Mouse (Mus musculus) liver, embryonic 14.5 days (tissue): ENCODE results near the gene Snrnp40. TPM values are rescaled to one million over a fixed set of nuclear protein-coding genes. Genes with fewer than 3 reads are reported as not detected.

Source experiments
- ATAC-seq: fragments of 200-750 bp; cut with Nextera tagmentation; 2 replicates; pipeline ENCODE4 v1.8.0; 2017; ENCODE audit warnings: moderate number of reproducible peaks, mild to moderate bottlenecking, moderate library complexity; ENCODE audit not compliant: insufficient read depth
- DNase-seq, 3 experiments: peaks; one replicate each; pipeline ENCODE4 v3.0.0-alpha.2; 2012 to 2013; ENCODE audit warnings: low read depth in 3 of 3, low spot score in 3 of 3
- H3K27ac ChIP-seq: fragments of 300-500 bp; sonication (generic); 2 replicates; pipeline ENCODE4 v1.5.1; 2014; ENCODE audit warnings: moderate library complexity, mild to moderate bottlenecking, control low read depth, inconsistent platforms
- H3K27me3 ChIP-seq: fragments of 300-500 bp; sonication (generic); 2 replicates; pipeline ENCODE4 v1.6.1; 2014; ENCODE audit warnings: mild to moderate bottlenecking, low read length, moderate library complexity; ENCODE audit not compliant: control insufficient read depth, insufficient read depth
- H3K36me3 ChIP-seq: fragments of 300-500 bp; sonication (generic); replicated peaks from 2 replicates; pipeline ENCODE4 v1.6.1; 2014; ENCODE audit warnings: low read depth; ENCODE audit not compliant: control insufficient read depth, insufficient read depth
- H3K4me1 ChIP-seq, 2 experiments: fragments of 200-500 bp in 1 of 2; fragments of 300-500 bp in 1 of 2; sonication (generic) in 1 of 2; replicated peaks; 2 replicates each; pipeline ENCODE4 v1.6.1; 2012 to 2014; ENCODE audit warnings: antibody characterized with exemption in 1 of 2, inconsistent platforms in 1 of 2, low read length in 1 of 2; ENCODE audit not compliant: control insufficient read depth in 2 of 2, insufficient read depth in 2 of 2
- H3K4me2 ChIP-seq: fragments of 300-500 bp; sonication (generic); 2 replicates; pipeline ENCODE4 v1.6.1; 2014; ENCODE audit warnings: low read depth, mild to moderate bottlenecking, control low read depth, moderate library complexity
- H3K4me3 ChIP-seq, 2 experiments: fragments of 200-500 bp in 1 of 2; fragments of 300-500 bp in 1 of 2; sonication (generic) in 1 of 2; 2 replicates each; pipeline ENCODE4 v1.5.1; 2012 to 2014; ENCODE audit warnings: low read depth in 2 of 2, low read length in 2 of 2, mild to moderate bottlenecking in 2 of 2, control low read depth in 1 of 2, inconsistent platforms in 1 of 2, moderate library complexity in 1 of 2; ENCODE audit not compliant: insufficient read depth in 1 of 2
- H3K9ac ChIP-seq: fragments of 300-500 bp; sonication (generic); replicated peaks from 2 replicates; pipeline ENCODE4 v1.6.1; 2014; ENCODE audit warnings: mild to moderate bottlenecking, control low read depth, moderate library complexity
- H3K9me3 ChIP-seq: fragments of 300-500 bp; sonication (generic); 2 replicates; pipeline ENCODE4 v1.6.1; 2016; ENCODE audit warnings: low read length, mixed read lengths; ENCODE audit not compliant: control insufficient read depth
- CTCF ChIP-seq: IDR thresholded peaks from 2 replicates; pipeline ENCODE4 v1.5.1; 2016; ENCODE audit warnings: antibody characterized with exemption, low read depth, control low read depth
- EP300 ChIP-seq: IDR thresholded peaks from 2 replicates; pipeline ENCODE4 v1.6.1; 2016; ENCODE audit warnings: antibody characterized with exemption, low read depth
- WGBS: fragments of 180-500 bp; shearing (Covaris S2); extraction: QIAGEN DNeasy Blood & Tissue Kit; methylation state at CpG from one replicate; pipeline ENCODE4 v1.1.7; 2014; ENCODE audit not compliant: insufficient replicate concordance; 5-methylcytosine and 5-hydroxymethylcytosine counted together
- polyA plus RNA-seq, 2 experiments: library from polyadenylated mRNA; depleted of rRNA in 1 of 2; stranded (reverse) in 1 of 2; unstranded in 1 of 2; fragments of >200 nt; fragmentation: Nextera tagmentation in 1 of 2; extraction: Ambion mirVana in 1 of 2; gene quantifications; 2 replicates each; pipeline versions ENCODE4 v1.2.1 to v1.2.3; 2012 to 2014

The Snrnp40 gene
- polyA plus RNA-seq, 2 experiments: 50.3 to 74.6 TPM

GRCm38 (mm10) chr4:130376675-130377074, 16.7 kb downstream of the Snrnp40 start:
- H3K4me3 ChIP-seq: no peak overlapping the region
- no peaks in the 10 kb centered on the region for H3K9me3 ChIP-seq
- no peaks in the 10 kb centered on the region for H3K27me3 ChIP-seq
- no peak overlapping the region for H3K27ac ChIP-seq
- no peak overlapping the region for H3K4me2 ChIP-seq
- no peaks in the 10 kb centered on the region for H3K4me1 ChIP-seq
- 79% methylated on average over 4 of the region's 4 CpGs for WGBS
- TF ChIP-seq CTCF (peak; percentile 27; the same call in 1 of the 2 replicates), EP300 (no peak)
- no peak overlapping the region for H3K9ac ChIP-seq
- DNase-seq: no peak
- ATAC-seq: no peak
- H3K36me3 ChIP-seq: peaks cover 84% of the 10 kb centered on the region

- no peaks in the 10 kb centered on the region for H3K27me3 ChIP-seq
- 77% methylated on average over 4 of the region's 4 CpGs for WGBS
- no peak overlapping the region for H3K27ac ChIP-seq
- H3K4me3 ChIP-seq: no peak overlapping the region
- no peaks in the 10 kb centered on the region for H3K9me3 ChIP-seq
- no peak overlapping the region for H3K4me2 ChIP-seq
- DNase-seq (no peak), ATAC-seq (no peak)
- TF ChIP-seq EP300 (no peak), CTCF (no peak)
- peaks cover 87% of the 10 kb centered on the region for H3K36me3 ChIP-seq
- H3K4me1 ChIP-seq: no peaks in the 10 kb centered on the region
- no peak overlapping the region for H3K9ac ChIP-seq
Measured at GRCm38 (mm10) chr4:130377500-130377899, 17.6 kb downstream of the Snrnp40 start.

- H3K4me3 ChIP-seq: no peak overlapping the region
Measured at GRCm38 (mm10) chr4:130379181-130379580, 19.2 kb downstream of the Snrnp40 start.

DNA sequence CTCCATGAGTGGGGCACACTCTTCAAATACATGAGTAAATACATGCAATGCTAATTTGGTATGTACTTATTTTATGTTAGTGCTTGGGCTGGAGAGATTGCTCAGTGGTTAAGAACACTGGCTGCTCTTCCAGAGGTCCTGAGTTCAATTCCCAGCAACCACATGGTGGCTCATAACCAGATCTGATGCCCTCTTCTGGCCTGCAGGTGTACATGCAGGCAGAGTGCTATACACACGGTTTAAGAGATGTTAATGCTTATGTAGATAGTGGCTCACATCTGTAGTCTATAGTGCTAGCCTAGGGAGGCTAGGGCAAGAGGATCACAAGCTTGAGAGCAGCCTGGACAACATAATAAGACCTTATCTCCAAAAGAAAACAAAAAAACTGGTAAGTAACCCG, 20.5 kb downstream of the Snrnp40 start:
- no peak overlapping the region for H3K4me2 ChIP-seq
- H3K4me3 ChIP-seq: no peak overlapping the region
- H3K9ac ChIP-seq: no peak overlapping the region
- no peak for TF ChIP-seq EP300
- TF ChIP-seq CTCF: peak; percentile 57
- 73% methylated on average over 2 of the region's 2 CpGs for WGBS
- H3K9me3 ChIP-seq: no peaks in the 10 kb centered on the region
- peaks cover 83% of the 10 kb centered on the region for H3K36me3 ChIP-seq
- no peaks in the 10 kb centered on the region for H3K27me3 ChIP-seq
- DNase-seq (no peak), ATAC-seq (no peak)
- no peak overlapping the region for H3K27ac ChIP-seq
- H3K4me1 ChIP-seq: no peaks in the 10 kb centered on the region

More at GRCm38 (mm10) chr4:130379181-130379580, 19.2 kb downstream of the Snrnp40 start:
- Histone ChIP-seq H3K9ac (no peak overlapping the region), H3K4me1 (no peaks in the 10 kb centered on the region), H3K36me3 (peaks cover 87% of the 10 kb centered on the region), H3K9me3 (no peaks in the 10 kb centered on the region), H3K4me2 (no peak overlapping the region), H3K27me3 (no peaks in the 10 kb centered on the region), H3K27ac (no peak overlapping the region)
- DNase-seq: no peak
- 93% methylated on average over 2 of the region's 2 CpGs for WGBS
- TF ChIP-seq CTCF (no peak), EP300 (no peak)
- ATAC-seq: no peak

DNA sequence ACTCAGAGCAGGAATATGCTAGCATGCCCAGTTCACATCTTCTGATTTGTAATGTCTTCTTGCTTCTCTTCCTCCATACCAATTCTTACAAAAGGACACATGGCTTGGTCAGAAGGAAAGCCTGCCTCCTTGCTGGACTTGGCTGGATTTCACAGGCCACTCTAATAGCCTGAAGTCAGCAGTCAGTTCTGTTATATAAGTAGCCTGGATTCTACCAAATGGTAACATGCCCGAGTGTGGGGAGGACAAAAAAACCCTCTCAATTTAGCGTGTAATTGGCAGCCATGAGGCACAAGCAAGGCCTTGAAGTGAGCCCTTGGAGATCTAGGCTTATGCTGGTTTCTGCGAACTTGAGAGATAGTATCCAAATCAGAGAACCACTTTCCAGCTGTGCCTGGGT, 27.3 kb downstream of the Snrnp40 start:
- no peak for TF ChIP-seq EP300
- no peak for TF ChIP-seq CTCF
- no peak overlapping the region for H3K4me3 ChIP-seq
- H3K4me2 ChIP-seq: no peak overlapping the region
- no peaks in the 10 kb centered on the region for H3K27me3 ChIP-seq
- H3K27ac ChIP-seq: no peak overlapping the region
- H3K36me3 ChIP-seq: peaks cover 68% of the 10 kb centered on the region
- no peaks in the 10 kb centered on the region for H3K9me3 ChIP-seq
- ATAC-seq (no peak), DNase-seq (no peak)
- H3K9ac ChIP-seq: no peak overlapping the region
- WGBS: 78% methylated on average over 3 of the region's 3 CpGs
- H3K4me1 ChIP-seq: no peaks in the 10 kb centered on the region
